In genomic region chr1:155030908-155031307, GRCm38 (mm10) we compare ENCODE assay signal across 12 mouse cellular contexts.
DNase-seq lines count a peak whose midpoint lies in the region; ATAC-seq and TF ChIP-seq lines count a peak whose summit lies in the region.
"Had no signal": no experiment of that assay in that cellular context is flagged by ENCODE, and none has a peak within 500 bp of the region (broad histone marks: within the 10 kb centered on the region; RNA-seq: fewer than 3 reads in every experiment).

No protein-coding gene starts in this region.

- WGBS in hindbrain, embryonic 11.5 days, result 15% methylated on average over 9 of the region's 9 CpGs
- 15% methylated on average over 9 of the region's 9 CpGs for WGBS in hindbrain, embryonic 14.5 days
- 54% methylated on average over 9 of the region's 9 CpGs for whole genome bisulfite sequencing in intestine, postnatal 0 days

- peaks cover 5% of the 10 kb centered on the region for H3K4me1 ChIP-seq in hindbrain, embryonic 11.5 days (replicated peaks; ENCODE audit: control insufficient read depth, insufficient read depth, low read length)
- no peaks in the 10 kb centered on the region for H3K4me1 ChIP-seq in hindbrain, embryonic 14.5 days (replicated peaks; ENCODE audit: control insufficient read depth, insufficient read depth, low read length)
- H3K4me1 ChIP-seq in intestine, postnatal 0 days (replicated peaks; ENCODE audit: control insufficient read depth, insufficient read depth, low read length), result no peaks in the 10 kb centered on the region

- ATAC-seq in hindbrain, embryonic 11.5 days (ENCODE audit: low FRiP score), result peak; percentile 43
- ATAC-seq in hindbrain, embryonic 14.5 days (ENCODE audit: low FRiP score), result no peak
- peak; percentile 47; the same call in 1 of the 2 replicates for ATAC-seq in erythroid progenitor cell, adult 5-6 weeks (replicated peaks; ENCODE audit: low FRiP score, poor library complexity, severe bottlenecking)
- no peak for ATAC-seq in intestine, postnatal 0 days
- ATAC-seq: forebrain, embryonic 15.5 days; intestine, embryonic 16.5 days; Patski had no signal

- no peaks in the 10 kb centered on the region for H3K9me3 ChIP-seq in hindbrain, embryonic 11.5 days (ENCODE audit: control insufficient read depth, low read length)
- no peaks in the 10 kb centered on the region for H3K9me3 ChIP-seq in hindbrain, embryonic 14.5 days (ENCODE audit: control insufficient read depth, low read length)
- no peaks in the 10 kb centered on the region for H3K9me3 ChIP-seq in intestine, postnatal 0 days (ENCODE audit: control insufficient read depth)
- H3K9me3 ChIP-seq: forebrain, embryonic 15.5 days had no signal

- H3K4me3 ChIP-seq in hindbrain, embryonic 11.5 days (ENCODE audit: low read depth, low read length), result no peak overlapping the region
- no peak overlapping the region for H3K4me3 ChIP-seq in hindbrain, embryonic 14.5 days (replicated peaks; ENCODE audit: low read length)
- H3K4me3 ChIP-seq in intestine, postnatal 0 days (ENCODE audit: low read depth, low read length), result no peak overlapping the region
- H3K4me3 ChIP-seq: forebrain, embryonic 15.5 days had no signal

- DNase-seq in hindbrain, embryonic 11.5 days (ENCODE audit: low spot score), result no peak
- no peak for DNase-seq in hindbrain, embryonic 14.5 days (ENCODE audit: low spot score)
- DNase-seq in urinary bladder, postnatal 25 days (ENCODE audit: low spot score), result peak; percentile 35
- DNase-seq in urinary bladder, postnatal 10 days (ENCODE audit: low spot score), result no peak
- DNase-seq in urinary bladder, postnatal 36 days (ENCODE audit: low spot score in 2 of 2), result peak; percentile 53 to 61
- DNase-seq in layer of hippocampus, adult 9-11 months, result no peak
- DNase-seq: lung, adult 18-20 months had no signal

- H3K9ac ChIP-seq in hindbrain, embryonic 11.5 days (ENCODE audit: low read depth, low read length), result no peak overlapping the region
- H3K9ac ChIP-seq in hindbrain, embryonic 14.5 days, result no peak overlapping the region
- no peak overlapping the region for H3K9ac ChIP-seq in intestine, postnatal 0 days (ENCODE audit: low read depth, low read length)
- H3K9ac ChIP-seq: forebrain, embryonic 15.5 days had no signal

- H3K27ac ChIP-seq in hindbrain, embryonic 11.5 days (ENCODE audit: low read depth, low read length), result no peak overlapping the region
- H3K27ac ChIP-seq in hindbrain, embryonic 14.5 days, result no peak overlapping the region
- H3K27ac ChIP-seq in intestine, postnatal 0 days (ENCODE audit: low read depth, low read length), result no peak overlapping the region
- H3K27ac ChIP-seq: forebrain, embryonic 15.5 days had no signal

- no peak for TF ChIP-seq CTCF in intestine, postnatal 0 days (IDR thresholded peaks at IDR 0.05; ENCODE audit: low read depth)

- H3K27me3 ChIP-seq in hindbrain, embryonic 11.5 days (ENCODE audit: control insufficient read depth, insufficient read depth, low read length), result no peaks in the 10 kb centered on the region; the same call in 1 of the 2 replicates
- no peaks in the 10 kb centered on the region for H3K27me3 ChIP-seq in hindbrain, embryonic 14.5 days (ENCODE audit: control insufficient read depth, insufficient read depth, low read length)
- no peaks in the 10 kb centered on the region for H3K27me3 ChIP-seq in intestine, postnatal 0 days (replicated peaks; ENCODE audit: control insufficient read depth, insufficient read depth, low read length)
- H3K27me3 ChIP-seq: forebrain, embryonic 15.5 days; Patski had no signal

- H3K4me2 ChIP-seq in hindbrain, embryonic 11.5 days (replicated peaks; ENCODE audit: low read depth, low read length), result no peak overlapping the region
- H3K4me2 ChIP-seq in hindbrain, embryonic 14.5 days (replicated peaks), result no peak overlapping the region
- no peak overlapping the region for H3K4me2 ChIP-seq in intestine, postnatal 0 days (replicated peaks; ENCODE audit: low read depth)
- H3K4me2 ChIP-seq: forebrain, embryonic 15.5 days had no signal

- no peaks in the 10 kb centered on the region for H3K36me3 ChIP-seq in hindbrain, embryonic 11.5 days (ENCODE audit: control insufficient read depth, insufficient read depth, low read length)
- H3K36me3 ChIP-seq in hindbrain, embryonic 14.5 days (replicated peaks; ENCODE audit: control insufficient read depth, insufficient read depth), result no peaks in the 10 kb centered on the region
- H3K36me3 ChIP-seq in intestine, postnatal 0 days (ENCODE audit: control insufficient read depth, insufficient read depth), result no peaks in the 10 kb centered on the region
- H3K36me3 ChIP-seq: forebrain, embryonic 15.5 days had no signal

Comparison
In these comparisons a context has a peak if more than half of its experiments do, and no peak if none do; other contexts are left out.
1. ATAC-seq: peak in hindbrain, embryonic 11.5 days (single experiment) and erythroid progenitor cell, adult 5-6 weeks (single experiment); none in hindbrain, embryonic 14.5 days (single experiment) and intestine, postnatal 0 days (single experiment).
2. DNase-seq: peak in urinary bladder, postnatal 25 days (single experiment) and urinary bladder, postnatal 36 days (2 of 2); none in hindbrain, embryonic 11.5 days (single experiment), hindbrain, embryonic 14.5 days (single experiment), urinary bladder, postnatal 10 days (single experiment) and layer of hippocampus, adult 9-11 months (single experiment).